Mouse (Mus musculus): ENCODE measurements at regions not wholly inside any gene's neighbourhood (a gene's known extent, or its start where the extent isn't known, plus 50 kb on each side); places are given as distances from the start of the nearest gene placed in this dataset.

DNA sequence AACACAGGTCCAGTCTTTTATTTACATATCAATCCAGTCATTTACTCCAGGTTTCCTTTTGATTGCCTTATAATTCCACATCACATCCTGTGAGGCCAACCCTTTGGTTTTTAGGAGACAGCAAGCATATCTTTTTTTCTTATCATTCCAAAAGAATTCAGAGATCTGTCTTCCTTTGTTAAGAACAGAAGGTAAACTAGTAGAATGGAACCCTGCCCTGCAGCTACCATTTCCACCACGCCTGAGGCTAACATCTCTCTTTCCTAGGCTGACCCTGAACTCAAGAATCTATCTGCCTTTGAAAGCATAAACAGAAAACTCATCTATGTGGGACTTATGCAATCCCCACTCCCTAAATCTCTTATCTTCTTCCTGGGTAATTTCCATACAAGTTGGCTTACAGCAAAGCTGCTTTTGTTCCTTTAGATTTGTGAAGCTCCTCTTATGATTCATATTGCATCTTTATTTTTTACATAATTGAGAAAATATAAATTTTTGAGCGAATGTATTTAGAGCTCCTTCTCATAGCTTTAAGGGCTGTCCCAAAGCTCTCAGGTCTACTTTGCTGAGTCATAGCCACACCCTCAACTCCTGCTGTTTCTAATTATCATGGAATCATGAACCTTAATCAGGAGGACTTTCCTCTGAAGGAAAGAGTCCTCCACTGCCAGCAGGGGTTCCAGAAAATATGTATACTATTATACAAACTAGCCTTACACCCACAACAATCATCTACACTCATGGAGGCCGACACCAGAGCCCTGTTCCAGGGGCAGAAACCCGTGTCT lies 74.6 kb upstream of the Fbxl4 start:
- TF ChIP-seq CTCF (IDR thresholded peaks at IDR 0.05; ENCODE audit: borderline replicate concordance, extremely low read depth, insufficient read depth, insufficient read length), result no peak
- no peak for TF ChIP-seq POLR2A (IDR thresholded peaks at IDR 0.05; ENCODE audit: borderline replicate concordance, extremely low read depth, insufficient read depth, insufficient read length, poor library complexity, severe bottlenecking)
